Mouse (Mus musculus) brown adipose tissue, adult 24 weeks (tissue): ENCODE results near the gene Mdga2. TPM values are rescaled to one million over a fixed set of nuclear protein-coding genes. Genes with fewer than 3 reads are reported as not detected.

ENCODE experiments used
- H3K27ac ChIP-seq: fragments of 200-500 bp; replicated peaks from 2 replicates; pipeline ENCODE4 v1.5.1; 2012; ENCODE audit warnings: low read depth, mild to moderate bottlenecking, low read length
- H3K4me1 ChIP-seq: fragments of 200-500 bp; 2 replicates; pipeline ENCODE4 v1.6.1; 2012; ENCODE audit warnings: low read length, mixed read lengths; ENCODE audit not compliant: control insufficient read depth, insufficient read depth, insufficient read length
- H3K4me3 ChIP-seq: fragments of 200-500 bp; 2 replicates; pipeline ENCODE4 v1.5.1; 2012; ENCODE audit warnings: low read depth, mild to moderate bottlenecking, low read length, moderate library complexity; ENCODE audit not compliant: insufficient read depth
- polyA plus RNA-seq: library from polyadenylated mRNA; stranded (reverse); fragments of >200 nt; gene quantifications from 2 replicates; pipeline ENCODE4 v1.2.4, GENCODE M21; 2012; ENCODE audit not compliant: missing spikeins, insufficient read depth, insufficient read length

Gene Mdga2
- polyA plus RNA-seq, 1 experiment: 0.20 TPM

DNA sequence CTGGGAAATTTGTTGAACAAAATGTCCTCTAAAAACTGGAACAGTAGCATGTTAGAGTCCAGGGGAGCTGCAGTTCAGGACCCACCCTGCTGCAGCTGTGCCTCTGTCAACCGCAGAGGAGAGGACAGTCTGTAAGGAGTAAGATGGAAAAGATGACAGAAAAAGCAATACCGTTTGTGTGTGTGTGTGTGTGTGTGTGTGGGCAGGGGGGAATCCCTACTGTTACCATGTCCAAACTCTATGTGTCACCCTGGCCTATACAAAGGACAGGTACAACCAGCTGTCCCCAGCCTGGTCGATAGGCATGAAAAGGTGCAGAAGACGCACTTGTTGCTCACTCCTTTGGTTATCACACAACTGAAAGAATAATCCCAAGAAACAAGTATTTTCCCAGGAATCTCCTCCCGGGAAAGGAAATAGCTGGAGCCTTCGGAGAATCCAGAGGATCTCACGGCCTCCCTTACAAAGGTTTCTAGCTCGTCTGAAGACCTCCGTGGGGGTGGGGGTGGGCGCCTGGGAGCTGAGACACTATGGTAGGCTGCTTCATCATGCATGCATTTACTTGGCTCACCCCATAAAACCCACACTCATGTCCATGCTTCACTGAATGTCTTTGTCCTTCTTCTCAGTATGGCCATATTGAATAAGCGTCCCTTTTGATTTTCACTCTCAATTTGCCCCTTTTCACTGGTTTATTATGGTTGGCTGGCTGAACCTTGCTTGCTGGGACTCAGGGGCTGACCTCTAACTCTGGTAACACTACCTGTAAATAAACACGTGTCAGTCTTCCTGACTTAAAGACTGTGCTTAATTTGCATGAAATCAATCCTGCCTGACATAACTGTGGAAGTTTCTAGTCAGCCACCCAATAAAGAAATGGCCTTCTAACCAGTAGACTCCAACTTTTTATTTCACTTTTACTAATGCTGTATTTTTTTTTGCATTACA lies 573.5 kb downstream of the Mdga2 start:
- H3K4me3 ChIP-seq: no peak overlapping the region
- H3K4me1 ChIP-seq: no peaks in the 10 kb centered on the region
- H3K27ac ChIP-seq: no peak overlapping the region

DNA sequence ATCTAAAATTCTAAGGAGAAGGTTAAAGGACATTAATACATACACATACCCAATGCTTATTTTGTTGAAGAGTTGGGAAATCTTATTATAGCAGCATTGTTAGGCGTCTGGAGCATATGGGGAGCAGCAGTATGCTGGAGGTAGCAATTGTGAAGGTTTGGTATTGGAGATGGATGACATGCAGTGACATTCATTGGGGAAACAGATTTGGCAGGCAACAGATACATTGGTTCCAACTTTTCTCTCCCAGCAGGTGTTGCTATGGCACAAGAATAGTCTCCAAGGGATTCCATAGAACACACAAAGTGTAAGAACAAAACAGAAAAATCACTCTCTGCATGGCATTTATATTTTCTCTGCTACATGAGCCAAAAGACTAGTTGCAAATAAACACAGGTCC lies 581.9 kb downstream of the Mdga2 start:
- no peak overlapping the region for H3K4me3 ChIP-seq
- no peaks in the 10 kb centered on the region for H3K4me1 ChIP-seq
- H3K27ac ChIP-seq: no peak overlapping the region

- Histone ChIP-seq H3K4me3 (no peak overlapping the region), H3K27ac (no peak overlapping the region), H3K4me1 (no peaks in the 10 kb centered on the region)
Measured at GRCm38 (mm10) chr12:66619944-66620343, 602.4 kb downstream of the Mdga2 start.

DNA sequence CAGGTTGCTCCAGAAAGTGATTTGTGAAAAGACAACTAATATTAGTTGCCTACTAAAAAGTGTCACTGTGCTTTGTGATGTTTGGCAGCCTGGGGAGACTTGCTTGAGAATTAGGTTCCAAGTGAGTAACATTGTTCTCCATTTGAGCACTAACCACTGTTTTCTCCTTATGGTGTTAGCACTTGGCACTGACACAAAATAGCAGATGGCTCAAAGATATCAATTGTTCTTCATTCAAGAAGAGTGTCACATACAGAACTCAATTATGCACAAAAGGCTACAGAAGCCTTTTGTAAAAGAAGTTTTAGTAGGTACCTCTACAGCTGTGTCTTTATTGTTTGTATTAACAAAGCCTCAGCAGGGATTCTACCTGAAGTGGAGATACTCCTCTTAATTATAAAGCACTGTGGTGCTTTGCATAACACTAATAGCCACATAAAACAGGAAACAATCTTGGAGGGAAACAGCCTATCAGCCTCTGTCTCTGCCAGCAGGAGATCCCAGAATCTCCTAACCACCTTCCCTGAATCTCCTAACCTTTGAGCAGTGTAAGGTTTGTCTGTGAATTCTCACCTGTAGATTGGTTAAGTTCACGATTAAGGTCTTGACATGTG lies 630.6 kb downstream of the Mdga2 start:
- Histone ChIP-seq H3K27ac (no peak overlapping the region), H3K4me3 (no peak overlapping the region), H3K4me1 (no peaks in the 10 kb centered on the region)

- Histone ChIP-seq H3K27ac (no peak overlapping the region), H3K4me3 (no peak overlapping the region), H3K4me1 (no peaks in the 10 kb centered on the region)
Measured at GRCm38 (mm10) chr12:66565396-66565795, 657.0 kb downstream of the Mdga2 start.

DNA sequence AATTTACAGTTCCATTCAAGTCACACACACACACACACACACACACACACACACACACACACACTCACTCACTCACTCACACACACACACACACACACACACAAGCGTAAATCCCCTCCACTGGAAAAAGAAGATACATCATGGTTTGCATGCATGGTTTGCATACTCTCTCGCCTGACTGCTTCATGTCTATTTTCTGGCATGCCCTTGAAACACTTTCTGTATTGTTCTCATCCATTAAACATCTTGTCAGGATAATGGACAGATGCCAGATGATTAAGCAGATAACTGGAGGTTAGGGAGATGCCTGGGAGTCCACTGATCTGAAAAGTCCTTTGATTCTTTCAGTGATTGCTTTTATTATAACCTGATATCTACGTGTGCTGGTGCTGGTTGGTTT lies 665.5 kb downstream of the Mdga2 start:
- H3K4me1 ChIP-seq: no peaks in the 10 kb centered on the region
- no peak overlapping the region for H3K4me3 ChIP-seq
- no peak overlapping the region for H3K27ac ChIP-seq

- no peak overlapping the region for H3K27ac ChIP-seq
- no peaks in the 10 kb centered on the region for H3K4me1 ChIP-seq
- H3K4me3 ChIP-seq: no peak overlapping the region
Measured at GRCm38 (mm10) chr12:66556178-66556820, 666.0 kb downstream of the Mdga2 start.

DNA sequence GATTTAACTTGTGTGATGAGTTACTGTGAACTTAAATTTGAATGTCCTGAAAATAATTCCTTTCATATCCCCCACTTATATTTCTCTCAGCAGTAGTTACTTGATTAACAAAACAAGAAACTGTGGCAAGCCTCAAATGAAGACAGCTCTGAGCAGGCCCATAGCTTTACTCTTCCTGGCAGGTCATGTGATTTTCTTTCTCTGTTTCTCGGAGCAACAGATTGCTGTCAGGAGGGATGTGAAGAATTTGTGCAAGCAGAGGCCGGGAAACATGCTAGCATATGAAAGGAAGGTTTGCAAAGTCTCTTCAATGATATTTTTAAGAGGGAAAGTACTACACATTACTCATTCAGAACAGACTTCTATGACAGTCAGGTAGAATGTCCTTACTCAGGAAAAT lies 697.4 kb downstream of the Mdga2 start:
- Histone ChIP-seq H3K4me1 (no peaks in the 10 kb centered on the region), H3K4me3 (no peak overlapping the region), H3K27ac (no peak overlapping the region)

DNA sequence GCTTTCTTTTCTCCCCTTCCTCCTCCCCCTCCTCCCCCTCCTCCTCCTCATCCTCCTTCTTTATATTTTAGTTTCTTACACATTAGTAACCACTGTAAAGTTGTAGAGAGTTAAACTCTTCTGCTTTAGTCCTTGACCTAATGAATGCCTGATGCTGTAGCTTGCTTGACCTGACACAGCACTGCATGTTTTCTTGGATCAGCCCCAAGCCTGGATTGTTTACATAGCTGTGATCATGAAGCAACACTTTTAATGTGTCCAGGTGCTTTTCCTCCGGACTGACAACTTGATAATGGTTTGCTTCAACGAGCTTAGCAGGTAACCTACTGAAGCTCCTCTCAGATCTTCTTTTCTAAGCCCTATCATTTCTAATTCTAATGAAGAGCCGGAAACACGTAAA lies 723.1 kb downstream of the Mdga2 start:
- no peak overlapping the region for H3K27ac ChIP-seq
- no peaks in the 10 kb centered on the region for H3K4me1 ChIP-seq
- no peak overlapping the region for H3K4me3 ChIP-seq

DNA sequence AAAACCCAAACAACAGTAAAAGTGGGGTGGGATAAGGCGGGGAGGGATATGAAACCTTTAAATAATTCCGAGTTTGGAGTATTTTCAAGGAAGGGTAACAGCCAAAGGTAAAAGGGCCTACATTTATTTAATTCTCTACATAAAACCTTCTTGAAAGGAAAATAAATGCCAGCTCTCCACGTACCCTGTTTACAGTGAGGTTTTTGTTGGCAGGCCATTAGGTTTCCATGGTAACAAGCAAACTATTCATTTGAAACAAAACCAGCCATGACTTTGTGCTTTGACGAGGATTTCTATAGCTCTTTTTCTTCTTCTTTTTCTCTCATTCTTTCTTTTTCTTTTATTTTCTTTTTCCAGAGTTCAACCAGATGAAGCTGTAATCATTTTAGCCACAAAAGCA lies 751.5 kb downstream of the Mdga2 start:
- Histone ChIP-seq H3K27ac (no peak overlapping the region), H3K4me1 (no peaks in the 10 kb centered on the region), H3K4me3 (no peak overlapping the region)

DNA sequence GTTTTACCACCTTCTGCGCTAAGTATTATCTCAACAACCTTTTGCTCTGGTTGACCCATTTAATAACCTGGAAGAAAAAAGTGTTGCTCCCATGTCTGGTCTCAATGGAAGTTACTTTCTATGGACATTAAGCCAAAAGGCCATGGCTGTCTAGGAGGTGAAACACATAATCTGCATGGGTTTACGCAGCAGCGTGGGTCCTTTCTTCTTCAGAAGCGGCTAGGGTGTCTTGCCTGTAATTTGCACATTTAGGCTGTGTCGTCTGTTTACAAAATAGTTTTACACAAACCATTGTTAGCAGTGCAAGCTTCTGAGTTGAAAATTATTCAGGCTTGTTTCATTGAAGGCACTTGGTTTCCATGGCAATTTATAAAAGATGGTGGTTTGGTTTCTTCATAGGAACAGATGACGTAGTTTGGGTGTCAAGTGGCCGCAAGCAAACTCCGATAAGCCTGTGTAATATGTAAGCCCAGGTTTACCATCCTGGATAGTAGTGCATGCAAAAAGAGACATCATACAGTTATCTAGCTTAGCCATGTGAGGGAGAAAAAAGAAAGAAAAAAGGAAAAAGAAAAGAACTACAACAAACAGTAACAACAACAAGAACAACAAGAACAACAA lies 752.0 kb downstream of the Mdga2 start:
- H3K27ac ChIP-seq: no peak overlapping the region
- H3K4me1 ChIP-seq: no peaks in the 10 kb centered on the region
- no peak overlapping the region for H3K4me3 ChIP-seq

DNA sequence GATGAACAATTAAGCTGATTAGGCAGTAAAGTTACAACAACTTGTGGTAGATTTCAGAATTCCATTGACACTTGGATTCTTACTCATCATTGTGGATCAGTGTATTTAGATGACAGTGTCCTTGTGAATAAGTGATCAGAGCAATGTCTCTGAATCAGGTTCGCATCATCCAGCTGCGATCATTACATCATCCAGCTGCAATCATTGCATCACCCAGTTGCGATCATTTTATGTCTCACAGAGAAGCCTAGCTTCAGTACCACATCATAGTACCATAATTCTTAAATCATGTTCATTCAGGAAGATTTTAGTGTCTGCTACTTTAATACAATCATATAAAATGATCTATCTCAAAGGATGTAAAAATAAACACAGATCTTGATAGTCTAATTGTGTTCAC lies 756.8 kb downstream of the Mdga2 start:
- H3K27ac ChIP-seq: no peak overlapping the region
- no peak overlapping the region for H3K4me3 ChIP-seq
- H3K4me1 ChIP-seq: no peaks in the 10 kb centered on the region

DNA sequence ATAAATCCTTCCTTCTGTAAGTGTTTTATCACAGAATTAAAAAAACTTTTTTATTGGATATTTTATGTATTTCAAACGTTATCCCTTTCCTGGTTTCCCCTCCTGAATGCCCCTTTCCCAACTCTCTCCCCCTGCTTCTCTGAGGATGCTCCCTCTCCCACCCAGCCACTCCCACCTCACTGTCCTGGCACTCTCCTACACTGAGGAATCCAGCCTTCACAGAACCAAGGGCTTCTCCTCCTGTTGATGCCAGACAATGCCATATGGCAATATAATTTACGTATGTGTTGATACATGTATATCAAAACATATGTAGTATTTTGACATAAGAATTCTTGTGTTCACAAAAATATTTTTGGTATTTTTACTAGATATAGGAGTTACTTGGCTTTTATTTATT lies 779.0 kb downstream of the Mdga2 start:
- H3K4me1 ChIP-seq: no peaks in the 10 kb centered on the region
- H3K27ac ChIP-seq: no peak overlapping the region
- H3K4me3 ChIP-seq: no peak overlapping the region
